Mouse (Mus musculus) thymus, postnatal 36 days (tissue): ENCODE data around the gene Tnxb.
"Not testable (repeated sequence)": the region's sequence is repeated elsewhere in the genome, so short reads cannot be mapped to it uniquely, and the experiment has no call there.

Experiments used
- DNase-seq, 2 experiments: peaks; one replicate each; pipeline ENCODE4 v3.0.0; 2022; ENCODE audit warnings: mixed read lengths in 2 of 2

Gene Tnxb

DNA sequence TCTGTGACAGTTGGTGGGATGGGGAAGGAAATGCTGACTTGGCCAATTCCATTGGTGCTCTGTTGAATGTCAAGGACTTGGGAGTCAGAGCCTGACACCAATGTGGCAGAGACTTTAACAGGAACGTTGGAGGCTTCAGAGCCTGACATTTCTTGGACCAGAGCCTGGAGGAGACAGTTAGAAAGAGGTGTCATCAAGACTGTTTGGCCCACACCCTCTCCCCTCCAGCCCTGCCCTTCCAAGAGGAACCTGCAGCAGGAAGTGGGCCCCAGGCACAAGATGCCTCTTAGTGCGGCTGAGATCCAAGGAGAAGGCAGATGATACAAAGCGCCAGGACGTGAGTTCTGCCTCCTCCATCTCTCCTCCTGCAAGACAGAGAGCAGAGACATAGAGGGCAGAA lies 69.9 kb downstream of the Tnxb start:
- DNase-seq: no peak

DNA sequence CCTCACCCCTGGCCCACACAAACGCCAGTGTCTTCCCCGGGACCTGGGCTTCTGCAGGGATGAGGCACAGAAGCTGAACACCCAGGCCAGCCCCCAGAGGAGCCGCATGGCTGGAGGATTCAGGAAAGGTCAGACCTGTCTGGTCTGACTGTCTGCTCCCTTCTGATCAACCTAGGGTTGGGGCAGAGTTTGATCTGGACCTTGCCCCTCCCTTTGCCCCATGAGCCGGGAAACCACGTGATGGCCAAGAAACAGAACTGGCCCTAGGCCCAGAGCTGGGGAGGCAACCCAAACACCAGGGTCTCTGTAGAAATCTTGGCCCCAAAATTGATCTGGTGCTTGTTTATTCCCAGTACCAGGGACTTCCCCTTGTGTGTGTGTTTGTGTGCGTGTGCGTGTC lies 73.4 kb downstream of the Tnxb start, which contains the start of gene C4b:
C4b (minus strand) TSS at position 164 of the 400 bp plus-strand sequence.
- DNase-seq: no peak

DNA sequence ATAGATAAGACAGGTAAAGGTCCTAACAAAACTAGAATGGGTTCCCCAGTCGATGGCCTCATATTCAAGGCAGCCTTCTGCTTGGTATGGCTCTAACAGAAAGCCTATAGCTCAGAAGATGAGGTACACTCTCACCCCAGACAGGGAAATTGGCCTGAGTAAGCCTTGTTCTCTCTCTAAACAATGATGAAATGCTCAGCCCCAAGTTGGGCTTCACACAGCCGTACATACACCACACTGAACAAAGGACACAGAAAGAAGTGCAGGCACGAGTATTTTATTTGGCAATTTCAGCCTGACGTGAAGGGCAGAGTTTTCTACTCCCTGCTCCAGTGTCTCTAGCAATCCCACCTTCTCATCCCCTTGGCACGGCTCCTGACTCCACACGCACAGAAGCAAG lies 73.9 kb downstream of the Tnxb start:
- DNase-seq: no peak

DNA sequence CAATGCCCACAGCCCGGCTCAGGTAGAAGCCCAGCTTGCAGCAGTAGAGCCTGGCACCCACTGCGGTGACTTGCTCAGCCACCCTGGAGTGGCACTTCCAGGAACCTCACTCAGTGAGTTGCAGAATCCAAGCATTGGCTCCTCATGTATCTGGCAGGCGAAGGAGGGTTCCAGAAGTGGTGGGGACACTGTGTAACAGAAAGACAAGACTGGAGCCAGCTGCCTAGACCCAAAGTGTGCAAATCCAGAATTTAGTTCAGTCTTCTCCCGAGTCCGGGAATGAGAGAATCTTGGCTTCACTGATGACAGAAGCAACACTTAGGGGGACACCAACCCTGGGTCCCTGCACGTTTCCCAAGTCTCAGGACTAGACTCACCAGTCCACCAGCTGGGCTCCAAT lies 74.3 kb downstream of the Tnxb start:
- not testable (repeated sequence) for DNase-seq

DNA sequence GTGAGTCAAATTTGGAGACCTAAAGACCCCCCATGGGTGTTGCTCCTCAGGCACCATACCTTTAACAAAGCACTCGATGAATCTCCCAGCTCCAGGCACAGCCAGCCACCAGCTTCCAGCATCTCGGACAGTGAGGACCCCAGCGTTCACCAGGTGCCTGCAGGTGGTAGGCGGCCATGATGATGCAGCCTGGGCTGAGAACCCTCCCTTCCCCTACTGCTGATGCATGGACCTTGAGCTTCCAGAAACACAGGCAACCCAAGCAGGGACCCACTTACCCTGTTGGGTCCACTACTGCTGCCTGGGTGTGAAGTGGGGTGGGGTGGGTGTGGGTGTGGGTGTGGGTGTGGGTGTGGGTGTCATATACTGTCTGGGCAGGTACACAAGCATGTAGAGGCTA lies 74.8 kb downstream of the Tnxb start:
- DNase-seq: not testable (repeated sequence)

DNA sequence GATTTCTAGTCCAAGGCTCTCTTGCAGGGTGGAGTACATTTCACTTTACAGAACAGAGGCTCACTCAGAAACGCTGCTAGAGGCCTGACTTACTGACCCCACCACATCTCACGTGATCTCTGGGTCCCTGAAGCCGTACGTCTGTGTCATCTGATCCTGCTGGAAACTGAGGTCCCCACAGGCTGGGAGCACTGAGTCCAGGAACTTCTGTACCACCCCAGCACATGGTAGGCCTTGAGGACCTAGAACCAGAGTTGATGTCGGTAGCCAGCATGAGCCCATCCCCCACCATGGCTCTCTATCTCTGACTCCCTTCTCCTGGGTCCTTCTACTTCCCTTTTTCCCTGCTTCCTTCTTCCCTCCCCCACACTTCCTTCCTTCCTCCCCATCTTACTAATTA lies 76.2 kb downstream of the Tnxb start:
- DNase-seq: no peak

DNA sequence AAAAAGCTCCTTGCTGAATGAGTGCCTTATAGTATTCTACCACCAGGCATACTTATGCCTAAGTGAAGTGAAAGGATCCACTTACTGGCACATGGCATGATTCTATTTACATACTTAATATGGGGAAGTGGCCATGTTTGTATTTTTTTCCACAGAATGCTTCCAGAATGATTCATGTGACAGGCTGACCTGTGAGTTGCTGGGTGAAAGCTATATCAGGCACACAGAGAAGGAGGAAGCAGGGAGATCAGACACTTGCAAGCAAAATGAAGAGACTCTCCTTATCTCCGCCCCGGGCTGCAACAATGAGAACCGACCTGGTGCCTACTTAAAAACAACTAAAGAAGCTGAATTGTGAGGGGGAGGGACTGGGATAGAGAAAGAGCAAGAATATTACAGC lies 91.1 kb downstream of the Tnxb start:
- no peak for DNase-seq
